ENCODE assay signal across 13 mouse cellular contexts in genomic region chr4:155279054-155279453, GRCm38 (mm10). TPM values are rescaled to one million over a fixed set of nuclear protein-coding genes. Genes with fewer than 3 reads are reported as not detected.
DNase-seq lines count a peak whose midpoint lies in the region; ATAC-seq and TF ChIP-seq lines count a peak whose summit lies in the region.
"Had no signal": no experiment of that assay in that cellular context is flagged by ENCODE, and none has a peak within 500 bp of the region (broad histone marks: within the 10 kb centered on the region; RNA-seq: fewer than 3 reads in every experiment).

No protein-coding gene starts in this region.

- TF ChIP-seq EP300 in CH12.LX (IDR thresholded peaks at IDR 0.05; ENCODE audit: low read length) = no peak

- H3K4me1 ChIP-seq in kidney, embryonic 15.5 days = peaks cover 57% of the 10 kb centered on the region
- H3K4me1 ChIP-seq in kidney, embryonic 16.5 days (ENCODE audit: insufficient read depth, low read length) = peaks cover 46% of the 10 kb centered on the region
- H3K4me1 ChIP-seq in CH12.LX (ENCODE audit: control insufficient read depth in 1 of 2, insufficient read depth in 2 of 2) = peaks cover 22 to 30% of the 10 kb centered on the region in 2 experiments
- H3K4me1 ChIP-seq in ES-E14 (ENCODE audit: control insufficient read depth in 2 of 2, insufficient read depth in 2 of 2, low read length in 2 of 2, poor library complexity in 1 of 2) = peaks cover 0 to 9% of the 10 kb centered on the region in 2 experiments; a peak in 1 of 4 replicates
- H3K4me1 ChIP-seq in embryonic facial prominence, embryonic 13.5 days = peaks cover 71% of the 10 kb centered on the region

- dilution Hi-C loops in CH12.LX (cut with MboI; ENCODE audit: extremely low pct_ligation_motif_present, extremely low pct_unique_long_range_greater_than_20kb, low sequenced_read_pairs) = no loop called here

- H3K79me2 ChIP-seq in CH12.LX (replicated peaks; ENCODE audit: control insufficient read depth, extremely low read depth, insufficient read depth, poor library complexity, severe bottlenecking) = no peaks in the 10 kb centered on the region

- TF ChIP-seq RAD21 in CH12.LX (IDR thresholded peaks at IDR 0.05; ENCODE audit: low read depth, low read length) = peak; percentile 44

- no peaks in the 10 kb centered on the region for H3K9me3 ChIP-seq in kidney, embryonic 15.5 days (replicated peaks)
- no peaks in the 10 kb centered on the region for H3K9me3 ChIP-seq in kidney, embryonic 16.5 days (ENCODE audit: low read length)
- H3K9me3 ChIP-seq in CH12.LX (replicated peaks; ENCODE audit: low read length) (no peaks in the 10 kb centered on the region), ES-E14 (ENCODE audit: control insufficient read depth, insufficient read depth, low read depth, low read length) (no peaks in the 10 kb centered on the region)
- no peaks in the 10 kb centered on the region for H3K9me3 ChIP-seq in embryonic facial prominence, embryonic 13.5 days
- H3K9me3 ChIP-seq: heart, embryonic 15.5 days; liver, embryonic 15.5 days had no signal

- H3K36me3 ChIP-seq in kidney, embryonic 15.5 days = no peaks in the 10 kb centered on the region
- H3K36me3 ChIP-seq in kidney, embryonic 16.5 days (ENCODE audit: insufficient read depth, low read length) = no peaks in the 10 kb centered on the region
- no peaks in the 10 kb centered on the region for H3K36me3 ChIP-seq in CH12.LX (replicated peaks in 1 of 2; ENCODE audit: control insufficient read depth in 1 of 2, insufficient read depth in 1 of 2, low read length in 1 of 2)
- no peaks in the 10 kb centered on the region; the same call in 1 of the 2 replicates for H3K36me3 ChIP-seq in ES-E14 (ENCODE audit: control insufficient read depth, insufficient read depth, low read length, poor library complexity, severe bottlenecking)
- no peaks in the 10 kb centered on the region for H3K36me3 ChIP-seq in embryonic facial prominence, embryonic 13.5 days
- H3K36me3 ChIP-seq: heart, embryonic 15.5 days; liver, embryonic 15.5 days had no signal

- no peak for ATAC-seq in kidney, embryonic 15.5 days (replicated peaks; ENCODE audit: low FRiP score)
- no peak for ATAC-seq in kidney, embryonic 16.5 days (ENCODE audit: low FRiP score, low TSS enrichment)
- ATAC-seq in embryonic facial prominence, embryonic 13.5 days (ENCODE audit: insufficient number of reproducible peaks, insufficient read depth, low FRiP score, low TSS enrichment, low read depth) = no peak
- ATAC-seq: forebrain, embryonic 16.5 days had no signal

- H3K27me3 ChIP-seq in kidney, embryonic 15.5 days = no peaks in the 10 kb centered on the region
- H3K27me3 ChIP-seq in kidney, embryonic 16.5 days (ENCODE audit: insufficient read depth, low read length) = no peaks in the 10 kb centered on the region
- peaks cover 45% of the 10 kb centered on the region for H3K27me3 ChIP-seq in CH12.LX (replicated peaks)
- H3K27me3 ChIP-seq in embryonic facial prominence, embryonic 13.5 days = no peaks in the 10 kb centered on the region
- H3K27me3 ChIP-seq: heart, embryonic 15.5 days had no signal

- H3K4me2 ChIP-seq in kidney, embryonic 15.5 days = no peak overlapping the region
- H3K4me2 ChIP-seq in kidney, embryonic 16.5 days (replicated peaks; ENCODE audit: low read depth, low read length) = no peak overlapping the region
- no peak overlapping the region for H3K4me2 ChIP-seq in CH12.LX (ENCODE audit: insufficient read depth, low read depth, poor library complexity, severe bottlenecking)
- H3K4me2 ChIP-seq in embryonic facial prominence, embryonic 13.5 days = no peak overlapping the region
- H3K4me2 ChIP-seq: heart, embryonic 15.5 days; liver, embryonic 15.5 days had no signal

- peak in 1 of 2 experiments; percentile 55; a peak in 2 of 4 replicates for TF ChIP-seq CTCF in CH12.LX (conservative IDR thresholded peaks at IDR 0.05 in 1 of 2, IDR thresholded peaks at IDR 0.05 in 1 of 2; ENCODE audit: low read depth in 2 of 2, low read length in 2 of 2)

- 0 out of 2 replicates have a peak overlapping the region, but pooled peaks have one; percentile 41 for H3K27ac ChIP-seq in kidney, embryonic 15.5 days
- H3K27ac ChIP-seq in kidney, embryonic 16.5 days (ENCODE audit: low read length) = no peak overlapping the region
- no peak overlapping the region for H3K27ac ChIP-seq in CH12.LX (ENCODE audit: insufficient read depth, low read depth)
- no peak overlapping the region for H3K27ac ChIP-seq in ES-E14 (ENCODE audit: insufficient read depth, low read depth, low read length, poor library complexity, severe bottlenecking)
- H3K27ac ChIP-seq in embryonic facial prominence, embryonic 13.5 days = 0 out of 2 replicates have a peak overlapping the region, but pooled peaks have one; percentile 66
- H3K27ac ChIP-seq: heart, embryonic 15.5 days; liver, embryonic 15.5 days had no signal

- WGBS in kidney, embryonic 15.5 days = 79% methylated on average over 8 of the region's 8 CpGs
- WGBS in kidney, embryonic 16.5 days = 85% methylated on average over 8 of the region's 8 CpGs
- 83% methylated on average over 8 of the region's 8 CpGs for WGBS in embryonic facial prominence, embryonic 13.5 days

- DNase-seq in CH12.LX (ENCODE audit: extremely low read depth) (no peak), ES-E14 (ENCODE audit: low read depth, low spot score) (peak; percentile 24)
- no peak for DNase-seq in adrenal gland, adult 8-10 months
- no peak for DNase-seq in cerebellum, adult 18-20 months
- no peak for DNase-seq in kidney, postnatal 10 days
- DNase-seq: cerebellum, adult 8-10 months; kidney, adult 9 months had no signal

- in situ Hi-C loops in CH12.LX (cut with MboI; ENCODE audit: low pct_ligation_motif_present, low pct_unique_long_range_greater_than_20kb, low sequenced_read_pairs) (no loop called here), ES-E14 (cut with MboI; ENCODE audit: low sequenced_read_pairs in 2 of 2, unreplicated experiment in 2 of 2) (no loop called here)

- no peak overlapping the region for H3K9ac ChIP-seq in kidney, embryonic 15.5 days
- no peak overlapping the region for H3K9ac ChIP-seq in kidney, embryonic 16.5 days (replicated peaks; ENCODE audit: low read length)
- H3K9ac ChIP-seq in CH12.LX (ENCODE audit: insufficient read depth, low read depth) (no peak overlapping the region), ES-E14 (ENCODE audit: insufficient read depth, low read depth, low read length, poor library complexity, severe bottlenecking) (no peak overlapping the region)
- no peak overlapping the region for H3K9ac ChIP-seq in embryonic facial prominence, embryonic 13.5 days
- H3K9ac ChIP-seq: heart, embryonic 15.5 days; liver, embryonic 15.5 days had no signal

- TF ChIP-seq POLR2A in CH12.LX (IDR thresholded peaks at IDR 0.05; ENCODE audit: low read depth, low read length) = no peak

- H3K4me3 ChIP-seq in kidney, embryonic 15.5 days (replicated peaks) = no peak overlapping the region
- no peak overlapping the region for H3K4me3 ChIP-seq in kidney, embryonic 16.5 days (ENCODE audit: low read length)
- H3K4me3 ChIP-seq in CH12.LX (replicated peaks in 1 of 3; ENCODE audit: low read depth in 2 of 3, low read length in 2 of 3, poor library complexity in 1 of 3) = no peak overlapping the region
- no peak overlapping the region for H3K4me3 ChIP-seq in ES-E14 (ENCODE audit: insufficient read depth in 1 of 2, low read depth in 1 of 2, low read length in 2 of 2, poor library complexity in 1 of 2, severe bottlenecking in 1 of 2)
- no peak overlapping the region for H3K4me3 ChIP-seq in embryonic facial prominence, embryonic 13.5 days
- H3K4me3 ChIP-seq: heart, embryonic 15.5 days; liver, embryonic 15.5 days had no signal

TF ChIP-seq in CH12.LX, 34 proteins besides CTCF, POLR2A, EP300 and RAD21:
- TF ChIP-seq MYC (IDR thresholded peaks at IDR 0.05; ENCODE audit: low read depth, low read length) (no peak), SMC3 (IDR thresholded peaks at IDR 0.05; ENCODE audit: low read depth, low read length) (peak; percentile 26; the same call in 1 of the 2 replicates), MXI1 (IDR thresholded peaks at IDR 0.05; ENCODE audit: low read depth, low read length) (no peak), NRF1 (IDR thresholded peaks at IDR 0.05; ENCODE audit: low read depth, low read length) (no peak)

TF ChIP-seq in ES-E14, 5 proteins besides CTCF, POLR2A, EP300 and RAD21:
- no peak for TF ChIP-seq MAFK (IDR thresholded peaks at IDR 0.05; ENCODE audit: insufficient read depth, low read depth, low read length)
- TF ChIP-seq HCFC1 (IDR thresholded peaks at IDR 0.05; ENCODE audit: borderline replicate concordance, insufficient read depth, low read length) = no peak
- TF ChIP-seq ZC3H11A (IDR thresholded peaks at IDR 0.05; ENCODE audit: borderline replicate concordance, low read depth, low read length) = no peak
- TF ChIP-seq ZNF384 (IDR thresholded peaks at IDR 0.05; ENCODE audit: low read depth, low read length) = no peak
- no peak for TF ChIP-seq CHD2 (IDR thresholded peaks at IDR 0.05; ENCODE audit: low read depth, low read length)
TF ChIP-seq in ES-E14: peak in this region for 0.

RNA-seq across cellular contexts. Expression of gene Faap20, which starts 29.5 kb away (rescaled TPM):
- 66.2 and 68.8 TPM in 2 replicates for polyA plus RNA-seq in kidney, embryonic 15.5 days (2015; fragmentation: Nextera tagmentation; extraction: Ambion mirVana)
- 77.4 and 77.8 TPM in 2 replicates for polyA plus RNA-seq in kidney, embryonic 16.5 days (2015; fragmentation: Nextera tagmentation; extraction: Ambion mirVana)
- total RNA-seq in CH12.LX (2012; rRNA removed) (42.1 and 45.0 TPM in 2 replicates), CH12.LX (2014; rRNA removed) (24.1 and 31.0 TPM in 2 replicates), ES-E14 (2012; rRNA removed) (16.4 and 17.8 TPM in 2 replicates)
- 35.7 and 36.4 TPM in 2 replicates for polyA plus RNA-seq in CH12.LX (2012; ENCODE audit: insufficient read length, low read depth)
- polyA plus RNA-seq in embryonic facial prominence, embryonic 13.5 days (2015; fragmentation: Nextera tagmentation; extraction: Ambion mirVana) = 77.4 and 80.0 TPM in 2 replicates
- total RNA-seq in adrenal gland, adult 8-10 months (2022) = 10 to 100 TPM; 57.4 to 70.1 (median 60.8) TPM

RNA-seq across cellular contexts. Expression of gene Ski, which starts 56.7 kb away (rescaled TPM):
- 14.7 and 16.9 TPM in 2 replicates for polyA plus RNA-seq in kidney, embryonic 15.5 days (2015; fragmentation: Nextera tagmentation; extraction: Ambion mirVana)
- polyA plus RNA-seq in kidney, embryonic 16.5 days (2015; fragmentation: Nextera tagmentation; extraction: Ambion mirVana) = 14.5 and 15.9 TPM in 2 replicates
- 9.9 and 10.1 TPM in 2 replicates for total RNA-seq in CH12.LX (2012; rRNA removed)
- total RNA-seq in CH12.LX (2014; rRNA removed) = 3.3 and 4.1 TPM in 2 replicates
- polyA plus RNA-seq in CH12.LX (2012; ENCODE audit: insufficient read length, low read depth) = 14.1 and 17.9 TPM in 2 replicates
- 30.2 and 38.0 TPM in 2 replicates for total RNA-seq in ES-E14 (2012; rRNA removed)
- polyA plus RNA-seq in embryonic facial prominence, embryonic 13.5 days (2015; fragmentation: Nextera tagmentation; extraction: Ambion mirVana) = 21.5 and 24.9 TPM in 2 replicates
- total RNA-seq in adrenal gland, adult 8-10 months (2022) = 10 to 100 TPM; 64.1 to 85.4 (median 69.1) TPM

Comparison
In these comparisons a context has a peak if more than half of its experiments do, and no peak if none do; other contexts are left out.
1. H3K27ac ChIP-seq: peak in kidney, embryonic 15.5 days (single experiment) and embryonic facial prominence, embryonic 13.5 days (single experiment); none in kidney, embryonic 16.5 days (single experiment), CH12.LX (single experiment) and ES-E14 (single experiment).